Mouse (Mus musculus): ENCODE data around the gene Muc1.

- TF ChIP-seq CTCF (IDR thresholded peaks at IDR 0.05; ENCODE audit: low read depth, low read length): no peak
- no peak for TF ChIP-seq POLR2A (IDR thresholded peaks at IDR 0.05; ENCODE audit: borderline replicate concordance, low read depth, low read length)
These were observed 15.5 kb downstream of the Muc1 start for GRCm38 (mm10) chr3:89244158-89244981.

Data from bone marrow macrophage, adult 2 months (primary cell).